Mouse (Mus musculus) cerebellum, adult (tissue): ENCODE data around the gene Apbb1.

Source experiments
- ATAC-seq: cut with Nextera tagmentation; 2 replicates; pipeline ENCODE4 v1.9.2; 2017; ENCODE audit warnings: mild to moderate bottlenecking, moderate library complexity, mixed read lengths; ENCODE audit not compliant: insufficient number of reproducible peaks, low FRiP score, low TSS enrichment

Gene Apbb1

DNA sequence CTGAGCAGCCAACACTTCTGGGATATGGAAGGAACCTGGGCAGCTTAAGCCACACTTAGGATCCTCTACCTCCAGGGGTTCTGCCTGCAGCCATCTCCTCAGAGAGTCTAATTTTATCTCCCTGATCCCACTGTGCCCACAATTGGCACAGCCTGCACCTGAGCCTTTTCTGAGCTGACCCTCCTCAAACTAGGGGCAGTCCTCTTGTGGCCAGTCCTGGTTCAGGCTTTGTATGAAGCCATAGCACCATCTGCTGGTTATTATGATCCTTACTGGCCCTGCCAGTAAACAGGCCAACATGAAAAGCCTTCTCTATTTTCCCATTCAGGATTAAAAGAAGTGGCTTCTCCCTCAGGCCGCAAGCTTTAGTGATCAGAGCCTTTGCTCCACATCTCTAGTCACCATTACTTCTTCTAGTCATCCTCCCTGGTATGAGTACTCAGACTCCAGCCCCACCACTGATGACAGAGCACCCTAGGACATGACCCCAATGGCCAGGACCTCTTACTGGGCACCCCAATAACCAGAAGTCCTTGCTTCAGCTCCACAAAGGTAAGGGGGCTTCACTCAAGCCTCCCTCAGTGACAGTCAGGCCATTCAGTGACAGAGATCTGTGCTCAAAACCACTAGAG, 54.0 kb downstream of the Apbb1 start:
- ATAC-seq = peak; percentile 56

DNA sequence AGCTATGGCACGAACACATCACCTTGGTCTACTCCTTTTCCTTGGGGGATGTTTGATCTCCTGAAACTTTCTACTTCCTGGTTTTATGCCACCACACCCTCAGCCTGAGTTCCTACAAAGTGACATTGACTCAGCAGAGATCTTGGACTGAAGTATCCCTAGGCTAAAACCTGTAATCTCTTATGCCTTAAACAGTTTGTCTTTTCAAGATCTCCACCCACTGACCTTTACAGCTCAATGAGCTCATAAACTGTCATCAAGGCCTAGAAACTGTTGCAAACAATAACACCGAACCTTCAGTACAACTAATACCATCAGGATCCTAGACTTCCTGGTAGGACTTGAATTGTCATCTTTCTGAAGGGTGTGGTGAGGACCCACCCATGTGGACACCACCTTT, 57.2 kb downstream of the Apbb1 start:
- no peak for ATAC-seq

DNA sequence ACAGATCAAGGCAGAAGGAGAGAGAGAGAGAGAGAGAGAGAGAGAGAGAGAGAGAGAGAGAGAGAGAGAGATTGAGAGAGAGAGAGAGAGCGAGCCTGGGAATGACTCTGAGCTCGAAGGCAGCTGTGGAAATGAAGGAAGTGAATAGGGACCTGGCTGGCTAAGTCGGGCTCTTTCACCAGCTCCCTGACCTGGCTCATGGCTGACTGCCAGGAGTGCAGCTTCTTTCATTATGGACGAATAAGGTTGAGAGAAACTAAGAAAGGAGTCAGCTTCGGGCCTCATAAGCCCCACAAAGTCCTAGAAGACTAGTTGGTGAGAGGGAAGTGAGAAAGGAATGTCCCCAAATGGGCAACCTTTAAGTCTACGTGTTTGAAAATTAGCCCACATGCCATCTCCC, 61.3 kb downstream of the Apbb1 start:
- ATAC-seq = no peak

DNA sequence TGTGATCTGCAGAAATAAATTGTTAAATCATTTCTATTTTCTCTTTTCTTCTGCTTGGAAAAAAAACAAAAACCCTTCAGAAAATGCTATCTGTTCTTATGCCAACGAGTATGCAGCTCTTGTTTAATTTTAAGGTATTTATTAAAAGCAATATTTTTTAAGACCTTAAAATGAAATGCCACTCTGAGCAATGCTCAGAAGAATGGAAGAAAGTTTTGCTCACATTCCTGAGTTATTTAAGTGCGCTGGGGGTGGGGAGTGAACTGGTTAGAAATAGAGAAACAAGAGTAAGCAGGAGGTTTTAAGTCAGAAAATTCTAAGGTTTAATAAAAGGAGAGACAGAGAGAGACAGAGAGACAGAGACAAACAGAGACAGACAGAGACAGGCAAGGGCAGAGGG, 61.7 kb downstream of the Apbb1 start:
- ATAC-seq = no peak

DNA sequence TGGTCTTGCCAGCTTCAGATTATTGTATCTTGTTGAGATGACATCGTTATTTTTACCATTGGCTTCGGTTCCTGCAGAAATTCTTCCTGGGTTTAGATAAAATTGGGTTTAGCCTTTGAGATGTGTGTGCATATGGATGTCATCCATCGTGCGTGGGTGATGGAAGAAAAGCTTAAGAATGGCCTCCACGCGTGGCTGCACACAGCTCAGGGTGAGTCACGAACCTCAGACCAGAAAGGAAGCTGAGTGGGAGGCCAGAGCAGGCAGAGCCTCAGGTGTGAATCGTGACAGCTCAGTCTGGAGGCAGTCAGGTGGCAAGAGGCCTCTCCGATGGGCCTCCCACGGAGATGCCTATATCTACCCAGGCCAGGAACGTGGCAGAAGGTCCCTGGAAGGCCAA, 62.1 kb downstream of the Apbb1 start:
- ATAC-seq = no peak

DNA sequence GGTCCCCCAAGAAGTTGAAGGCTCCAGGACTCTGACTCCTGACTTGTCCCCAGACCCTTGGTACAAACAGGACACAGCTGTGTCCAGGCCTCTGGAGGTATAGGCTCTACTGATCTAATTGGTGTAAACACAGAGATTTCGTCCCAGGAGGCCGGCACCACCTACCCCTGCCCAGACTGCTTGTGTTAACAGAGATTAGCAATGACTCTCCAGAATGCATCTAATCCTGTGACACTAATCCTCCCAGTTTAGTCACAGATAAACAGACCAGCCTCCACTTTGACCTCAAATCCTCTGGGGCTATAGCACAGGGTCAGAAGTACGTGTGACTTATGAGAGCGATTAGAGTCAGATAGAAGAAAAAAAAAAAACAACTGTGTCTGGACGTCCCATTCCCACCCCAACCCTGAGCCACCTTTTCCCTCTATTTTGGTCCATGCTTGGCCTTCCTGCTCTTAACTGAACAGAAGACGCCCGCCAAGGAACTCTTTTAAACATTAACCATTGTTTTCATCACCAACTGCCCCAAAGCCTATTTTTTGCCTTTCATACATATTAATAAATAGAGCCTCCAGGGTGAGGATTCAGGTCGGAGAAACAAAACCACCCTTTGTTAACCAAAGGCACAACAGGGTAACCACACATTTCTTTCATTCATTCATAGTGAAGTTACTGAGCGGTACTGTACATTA, 64.6 kb downstream of the Apbb1 start:
- ATAC-seq = no peak

DNA sequence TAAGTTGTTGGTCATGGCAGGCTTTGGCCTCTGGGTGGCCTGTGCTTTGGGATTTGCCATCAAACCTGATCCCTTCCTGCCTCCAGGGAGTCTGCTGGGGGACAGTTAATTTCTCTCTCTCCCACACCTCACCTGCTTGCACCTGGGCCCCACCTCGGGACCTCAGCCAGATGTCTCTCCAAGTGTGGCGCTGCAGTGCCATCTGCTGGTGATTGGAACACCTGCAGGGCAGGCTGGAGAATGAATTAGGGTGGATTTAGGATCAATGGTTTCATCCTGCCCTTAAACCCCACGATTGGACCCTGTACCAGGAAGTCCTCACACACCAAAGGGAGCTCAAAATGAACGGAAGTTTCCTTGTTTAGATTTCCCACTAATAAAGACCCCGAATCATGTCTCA, 66.3 kb downstream of the Apbb1 start:
- peak; percentile 49; the same call in 1 of the 2 replicates for ATAC-seq

DNA sequence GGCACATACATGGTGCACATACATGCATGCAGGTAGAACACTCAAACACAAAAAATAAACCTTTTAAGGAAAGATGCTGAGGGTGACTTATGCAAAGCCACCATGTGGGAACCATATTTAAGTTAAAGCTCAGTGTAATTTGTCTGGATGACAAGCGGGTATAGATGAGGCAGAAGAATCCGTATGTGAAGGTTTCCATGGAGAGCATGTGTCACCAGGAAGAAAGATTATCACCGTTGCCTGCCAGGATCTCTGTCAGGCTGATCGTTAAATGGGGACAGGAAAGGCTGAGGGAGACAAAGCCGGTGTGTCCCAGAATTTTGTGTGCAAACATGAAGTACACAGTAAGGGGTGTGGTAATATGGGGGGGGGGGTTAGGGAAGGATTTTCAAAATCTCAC, 66.9 kb downstream of the Apbb1 start:
- ATAC-seq = no peak

DNA sequence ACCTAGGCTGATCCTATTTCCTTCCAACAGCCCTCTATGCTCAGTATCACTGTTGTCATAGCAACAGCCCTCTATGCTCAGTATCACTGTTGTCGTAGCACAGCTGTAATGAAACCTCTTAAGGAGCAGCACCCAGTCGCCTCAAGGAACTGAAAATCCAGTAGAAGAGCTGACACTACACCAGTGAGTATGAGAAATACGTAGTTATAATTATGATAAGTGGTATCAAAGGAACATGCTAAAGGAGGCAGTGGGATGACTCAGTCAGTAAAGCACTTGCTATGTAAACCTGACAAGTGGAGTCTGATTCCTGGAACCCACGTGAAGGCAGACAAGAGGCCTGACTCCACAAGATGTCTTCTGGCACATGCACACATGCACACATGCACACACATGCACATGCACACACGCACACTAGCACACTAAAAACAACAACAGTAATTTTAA, 67.6 kb downstream of the Apbb1 start:
- no peak for ATAC-seq

DNA sequence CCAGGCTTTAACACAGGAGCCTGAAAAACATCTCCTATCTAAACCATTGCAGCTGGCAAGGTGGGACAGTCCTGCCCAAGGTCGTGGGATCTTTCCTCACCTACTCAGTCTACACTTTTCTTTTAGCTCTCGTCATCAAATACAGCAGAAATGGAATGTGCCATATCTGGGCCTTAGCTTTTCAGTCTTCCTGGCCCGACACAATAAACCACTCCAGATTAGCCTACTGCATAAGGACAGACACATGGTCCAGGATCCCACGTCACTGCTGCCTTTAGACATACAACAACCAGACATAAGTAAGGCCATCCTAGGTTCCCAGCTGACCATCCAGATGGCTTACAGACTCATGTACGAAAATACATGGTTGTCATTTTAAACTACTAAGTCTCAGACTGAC, 71.3 kb downstream of the Apbb1 start:
- ATAC-seq = no peak
